ENCODE assay signal across 13 mouse cellular contexts in the genomic region with DNA sequence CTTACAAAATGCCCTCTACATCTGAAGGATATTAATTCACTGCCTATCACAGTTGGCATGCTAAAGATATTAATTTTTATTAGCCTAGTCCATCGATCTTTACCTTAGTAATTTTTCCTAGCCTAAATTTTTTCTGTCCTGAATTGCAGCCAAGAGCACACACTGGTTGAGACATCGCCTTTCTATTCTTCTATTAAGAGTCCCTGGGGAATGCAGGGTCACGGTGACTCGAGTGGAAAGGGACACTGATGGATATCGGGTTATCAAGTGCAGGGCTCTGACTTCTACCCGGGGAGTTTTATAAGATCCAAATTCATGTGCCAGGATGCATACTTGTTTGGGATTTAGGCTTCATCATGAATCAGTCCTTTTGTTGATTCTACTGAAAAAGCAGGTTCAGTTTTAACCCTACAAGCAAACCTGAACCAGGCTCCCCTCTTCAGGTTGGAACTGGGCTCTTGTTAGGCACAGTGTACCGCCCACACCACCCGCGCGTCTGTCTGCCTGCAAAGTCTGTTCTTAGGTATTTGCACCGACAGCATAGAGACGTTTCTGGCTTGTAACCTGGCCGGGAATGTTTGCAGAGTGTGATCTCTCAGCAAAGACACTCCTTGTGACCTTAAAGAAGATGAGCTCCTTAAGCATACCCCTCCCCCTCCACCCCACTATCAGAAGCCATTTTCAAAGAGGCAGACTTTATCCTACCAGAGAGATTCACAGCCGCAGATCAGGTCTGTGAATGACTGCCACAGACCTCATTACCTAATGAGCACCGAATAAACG.
DNase-seq lines count a peak whose midpoint lies in the region; ATAC-seq lines count a peak whose summit lies in the region.
"Had no signal": no experiment of that assay in that cellular context is flagged by ENCODE, and none has a peak within 500 bp of the region (broad histone marks: within the 10 kb centered on the region; RNA-seq: fewer than 3 reads in every experiment).

No protein-coding gene starts in this region.

- H3K36me3 ChIP-seq in forebrain, embryonic 11.5 days (ENCODE audit: control insufficient read depth, insufficient read depth, low read length) = no peaks in the 10 kb centered on the region
- H3K36me3 ChIP-seq in forebrain, embryonic 16.5 days (ENCODE audit: control insufficient read depth, insufficient read depth) = no peaks in the 10 kb centered on the region
- no peaks in the 10 kb centered on the region for H3K36me3 ChIP-seq in midbrain, embryonic 10.5 days
- H3K36me3 ChIP-seq: embryonic facial prominence, embryonic 13.5 days had no signal

- H3K9ac ChIP-seq in forebrain, embryonic 11.5 days (ENCODE audit: low read length) = no peak overlapping the region
- H3K9ac ChIP-seq in forebrain, embryonic 16.5 days (replicated peaks; ENCODE audit: low read depth, low read length) = no peak overlapping the region
- H3K9ac ChIP-seq: embryonic facial prominence, embryonic 13.5 days; heart, embryonic 15.5 days; limb, embryonic 12.5 days had no signal

- H3K27ac ChIP-seq in forebrain, embryonic 11.5 days (ENCODE audit: low read depth, low read length) = no peak overlapping the region
- H3K27ac ChIP-seq in forebrain, embryonic 16.5 days (ENCODE audit: low read length) = no peak overlapping the region
- peak overlapping the region; percentile 82 for H3K27ac ChIP-seq in midbrain, embryonic 10.5 days (replicated peaks)
- H3K27ac ChIP-seq: embryonic facial prominence, embryonic 13.5 days; heart, embryonic 15.5 days; limb, embryonic 12.5 days had no signal

- H3K4me1 ChIP-seq in forebrain, embryonic 11.5 days (replicated peaks; ENCODE audit: control insufficient read depth, insufficient read depth, low read length) = peaks cover 14% of the 10 kb centered on the region
- peaks cover 16% of the 10 kb centered on the region for H3K4me1 ChIP-seq in forebrain, embryonic 16.5 days (replicated peaks; ENCODE audit: control insufficient read depth, insufficient read depth, low read length)
- H3K4me1 ChIP-seq in midbrain, embryonic 10.5 days = peaks cover 40% of the 10 kb centered on the region

- no peak overlapping the region for H3K4me3 ChIP-seq in forebrain, embryonic 11.5 days (ENCODE audit: low read depth, low read length)
- H3K4me3 ChIP-seq in forebrain, embryonic 16.5 days (replicated peaks; ENCODE audit: low read length) = no peak overlapping the region
- H3K4me3 ChIP-seq in midbrain, embryonic 10.5 days = peak overlapping the region; percentile 15; the same call in 1 of the 2 replicates
- H3K4me3 ChIP-seq: embryonic facial prominence, embryonic 13.5 days; heart, embryonic 15.5 days; limb, embryonic 12.5 days had no signal

- DNase-seq in forebrain, embryonic 11.5 days (ENCODE audit: low spot score) = peak; percentile 56
- peak; percentile 41 to 65 for DNase-seq in right cerebral cortex, adult 2 months (ENCODE audit: low spot score in 2 of 2)
- no peak for DNase-seq in right cerebral cortex, postnatal 25 days
- peak; percentile 36 for DNase-seq in midbrain, embryonic 10.5 days (ENCODE audit: low spot score)
- peak; percentile 61 for DNase-seq in skeletal muscle tissue, adult 2 months (ENCODE audit: low read depth, low spot score)
- no peak for DNase-seq in cerebellum, adult 8-10 months
- DNase-seq in heart, adult 9 months (ENCODE audit: low spot score in 2 of 2) = no peak
- DNase-seq: lung, adult 18-20 months had no signal

- H3K9me3 ChIP-seq in forebrain, embryonic 11.5 days (ENCODE audit: control insufficient read depth, low read length) = no peaks in the 10 kb centered on the region
- H3K9me3 ChIP-seq in forebrain, embryonic 16.5 days (ENCODE audit: control insufficient read depth, low read length) = no peaks in the 10 kb centered on the region
- H3K9me3 ChIP-seq in midbrain, embryonic 10.5 days (replicated peaks) = no peaks in the 10 kb centered on the region
- H3K9me3 ChIP-seq: embryonic facial prominence, embryonic 13.5 days; heart, embryonic 15.5 days; limb, embryonic 12.5 days had no signal

- ATAC-seq in forebrain, embryonic 11.5 days (replicated peaks; ENCODE audit: low FRiP score) = no peak; the same call in 1 of the 2 replicates
- no peak for ATAC-seq in forebrain, embryonic 16.5 days
- ATAC-seq: intestine, embryonic 16.5 days had no signal

- 18% methylated on average over 16 of the region's 16 CpGs for WGBS in forebrain, embryonic 11.5 days
- 16% methylated on average over 16 of the region's 16 CpGs for WGBS in forebrain, embryonic 16.5 days
- 24% methylated on average over 16 of the region's 16 CpGs for WGBS in midbrain, embryonic 10.5 days

- 0 out of 2 replicates have a peak, but pooled peaks cover 4% of the 10 kb centered on the region for H3K27me3 ChIP-seq in forebrain, embryonic 11.5 days (ENCODE audit: control insufficient read depth, insufficient read depth, low read length)
- H3K27me3 ChIP-seq in forebrain, embryonic 16.5 days (replicated peaks; ENCODE audit: control insufficient read depth, insufficient read depth, low read length) = no peaks in the 10 kb centered on the region
- H3K27me3 ChIP-seq in midbrain, embryonic 10.5 days (ENCODE audit: low read depth, poor library complexity, severe bottlenecking) = no peaks in the 10 kb centered on the region
- H3K27me3 ChIP-seq: embryonic facial prominence, embryonic 13.5 days; heart, embryonic 15.5 days; limb, embryonic 12.5 days had no signal

- peak overlapping the region; percentile 19; the same call in 1 of the 2 replicates for H3K4me2 ChIP-seq in forebrain, embryonic 11.5 days (ENCODE audit: low read depth, low read length, severe bottlenecking)
- H3K4me2 ChIP-seq in forebrain, embryonic 16.5 days (ENCODE audit: low read length) = no peak overlapping the region
- H3K4me2 ChIP-seq: embryonic facial prominence, embryonic 13.5 days; heart, embryonic 15.5 days; limb, embryonic 12.5 days had no signal

Comparison
In these comparisons a context has a peak if more than half of its experiments do, and no peak if none do; other contexts are left out.
1. DNase-seq: peak in forebrain, embryonic 11.5 days (single experiment), right cerebral cortex, adult 2 months (2 of 2), midbrain, embryonic 10.5 days (single experiment) and skeletal muscle tissue, adult 2 months (single experiment); none in right cerebral cortex, postnatal 25 days (single experiment), cerebellum, adult 8-10 months (single experiment) and heart, adult 9 months (0 of 2).